Mouse (Mus musculus): ENCODE results near the gene Tmem161a. TPM values are rescaled to one million over a fixed set of nuclear protein-coding genes. Genes with fewer than 3 reads are reported as not detected.

Gene Tmem161a
- total RNA-seq, 2 experiments from 2014 or later = 44.1 to 50.8 TPM

GRCm38 (mm10) chr8:70227997-70228396, 55.8 kb downstream of the Tmem161a start:
- intact Hi-C loops (cut with DNase I) = no loop called here
- no peak for DNase-seq (ENCODE audit: low spot score in 2 of 2)

- intact Hi-C loops (cut with DNase I) = no loop called here
- no peak for DNase-seq (ENCODE audit: low spot score in 2 of 2)
These were observed 58.7 kb downstream of the Tmem161a start for GRCm38 (mm10) chr8:70230837-70231236.

Other genes with a start within 250 kb of the Tmem161a start
- 10 to 100 TPM; 24.0 to 27.9 TPM for gene Gatad2a, start 176.0 kb upstream of the Tmem161a start, total RNA-seq (2021)
- 10 to 100 TPM; 78.9 to 80.3 TPM for gene Mau2, start 129.6 kb upstream of the Tmem161a start, total RNA-seq (2021)
- 10 to 100 TPM; 46.5 to 47.5 TPM for gene Sugp1, start 129.5 kb upstream of the Tmem161a start, total RNA-seq (2021)
- gene Tm6sf2, start 99.4 kb upstream of the Tmem161a start, total RNA-seq (2021) = 1 to 10 TPM; 3.0 to 3.4 TPM
- gene Hapln4, start 88.9 kb upstream of the Tmem161a start, total RNA-seq (2021) = 10 to 100 TPM; 62.6 to 71.8 TPM
- gene Ncan, start 51.5 kb upstream of the Tmem161a start, total RNA-seq (2021) = 100 to 1,000 TPM; 219 to 220 TPM
- gene Nr2c2ap, start 41.0 kb upstream of the Tmem161a start, total RNA-seq (2021) = 10 to 100 TPM; 21.7 to 21.9 TPM
- 10 to 100 TPM; 10.2 to 12.4 TPM for gene Rfxank, start 33.2 kb upstream of the Tmem161a start, total RNA-seq (2021)
- gene Borcs8, start 32.9 kb upstream of the Tmem161a start, total RNA-seq (2021) = 10 to 100 TPM; 46.8 to 51.0 TPM
- gene Mef2b, start 32.6 kb upstream of the Tmem161a start, total RNA-seq (2021) = under 1 TPM in 1 of 2 experiments, not detected in 1; 0.57 TPM
- gene Slc25a42, start 39.9 kb downstream of the Tmem161a start, total RNA-seq (2021) = 10 to 100 TPM; 33.5 to 36.5 TPM
- 100 to 1,000 TPM; 118 to 122 TPM for gene Sugp2, start 61.9 kb downstream of the Tmem161a start, total RNA-seq (2021)
- gene Armc6, start 62.1 kb downstream of the Tmem161a start, total RNA-seq (2021) = 10 to 100 TPM; 41.7 to 46.3 TPM
- 1 to 10 TPM; 6.5 to 9.2 TPM for gene Homer3, start 110.5 kb downstream of the Tmem161a start, total RNA-seq (2021)
- gene Ddx49, start 130.1 kb downstream of the Tmem161a start, total RNA-seq (2021) = 10 to 100 TPM; 42.3 to 42.5 TPM
- 100 to 1,000 TPM; 123 to 125 TPM for gene Cope, start 130.2 kb downstream of the Tmem161a start, total RNA-seq (2021)
- 100 to 1,000 TPM; 105 to 111 TPM for gene Cers1, start 143.4 kb downstream of the Tmem161a start, total RNA-seq (2021)
- gene Gdf1, start 157.5 kb downstream of the Tmem161a start, total RNA-seq (2021) = 10 to 100 TPM; 17.7 to 18.9 TPM
- 10 to 100 TPM; 58.2 to 61.6 TPM for gene Upf1, start 180.9 kb downstream of the Tmem161a start, total RNA-seq (2021)
- gene Comp, start 201.2 kb downstream of the Tmem161a start, total RNA-seq (2021) = under 1 TPM; 0.23 to 0.48 TPM